Mouse (Mus musculus): ENCODE data around the gene Srp72. TPM values are rescaled to one million over a fixed set of nuclear protein-coding genes. Genes with fewer than 3 reads are reported as not detected.

Srp72 gene
- polyA plus RNA-seq (2015; fragmentation: Nextera tagmentation; extraction: Ambion mirVana), result 70.0 and 79.5 TPM in 2 replicates

DNA sequence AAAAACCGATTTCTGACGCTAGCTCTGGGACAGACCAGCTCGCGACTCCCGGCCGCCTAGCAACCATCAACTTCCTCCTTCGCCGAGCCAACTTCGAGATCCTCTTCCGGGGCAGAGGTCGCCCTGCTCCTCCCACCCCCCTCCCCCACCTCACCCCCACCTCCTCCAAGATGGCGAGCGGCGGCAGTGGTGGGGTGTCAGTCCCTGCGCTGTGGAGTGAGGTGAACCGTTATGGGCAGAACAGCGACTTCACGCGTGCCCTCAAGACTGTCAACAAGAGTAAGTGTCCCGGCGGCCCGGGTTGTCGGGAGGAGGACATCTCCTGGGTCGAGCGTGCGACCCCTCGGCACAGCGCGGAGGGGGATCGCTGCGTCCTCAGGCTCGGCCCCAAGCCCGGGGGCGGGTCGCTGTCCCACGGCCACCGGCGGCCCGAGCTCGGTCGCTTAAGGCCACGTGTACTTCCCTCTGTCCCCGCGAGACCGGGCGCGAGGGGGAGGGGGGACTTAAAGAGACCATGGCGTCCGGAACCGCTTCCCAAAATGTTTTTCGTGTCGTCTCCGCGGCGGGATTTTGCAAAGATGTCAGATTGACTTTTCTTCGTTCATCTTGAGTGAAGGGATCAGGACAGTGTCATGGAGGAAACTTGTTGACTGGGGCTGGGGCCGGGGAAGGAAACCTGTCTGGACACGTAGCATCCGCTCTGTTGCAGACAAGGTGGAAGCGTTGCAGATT is at the start of gene Srp72:
Srp72 (plus strand) TSS at position 130 of the 732 bp plus-strand sequence.
- H3K27me3 ChIP-seq (ENCODE audit: insufficient read depth, low read length), result no peaks in the 10 kb centered on the region
- peak within 1 kb of the TSS; percentile 94 for H3K27ac ChIP-seq
- under 1% methylated on average over 58 of the region's 60 CpGs for WGBS
- H3K9me3 ChIP-seq (replicated peaks; ENCODE audit: low read length), result no peaks in the 10 kb centered on the region
- no peak for TF ChIP-seq CTCF (IDR thresholded peaks at IDR 0.05; ENCODE audit: low read depth)
- peak; percentile 94 for ATAC-seq (replicated peaks; ENCODE audit: low FRiP score, low read depth)
- peak; percentile 95 for DNase-seq (ENCODE audit: low spot score)
- peaks cover 13% of the 10 kb centered on the region; the same call in 1 of the 2 replicates for H3K4me1 ChIP-seq (replicated peaks; ENCODE audit: insufficient read depth, low read length)
- H3K36me3 ChIP-seq (ENCODE audit: insufficient read depth, low read length), result peaks cover 11% of the 10 kb centered on the region; the same call in 1 of the 2 replicates
- peak within 1 kb of the TSS; percentile 86 for H3K9ac ChIP-seq (ENCODE audit: low read depth, low read length)
- H3K4me3 ChIP-seq (replicated peaks; ENCODE audit: low read depth, low read length), result peak within 1 kb of the TSS; percentile 87
- H3K4me2 ChIP-seq (ENCODE audit: low read length), result peak within 1 kb of the TSS; percentile 88

DNA sequence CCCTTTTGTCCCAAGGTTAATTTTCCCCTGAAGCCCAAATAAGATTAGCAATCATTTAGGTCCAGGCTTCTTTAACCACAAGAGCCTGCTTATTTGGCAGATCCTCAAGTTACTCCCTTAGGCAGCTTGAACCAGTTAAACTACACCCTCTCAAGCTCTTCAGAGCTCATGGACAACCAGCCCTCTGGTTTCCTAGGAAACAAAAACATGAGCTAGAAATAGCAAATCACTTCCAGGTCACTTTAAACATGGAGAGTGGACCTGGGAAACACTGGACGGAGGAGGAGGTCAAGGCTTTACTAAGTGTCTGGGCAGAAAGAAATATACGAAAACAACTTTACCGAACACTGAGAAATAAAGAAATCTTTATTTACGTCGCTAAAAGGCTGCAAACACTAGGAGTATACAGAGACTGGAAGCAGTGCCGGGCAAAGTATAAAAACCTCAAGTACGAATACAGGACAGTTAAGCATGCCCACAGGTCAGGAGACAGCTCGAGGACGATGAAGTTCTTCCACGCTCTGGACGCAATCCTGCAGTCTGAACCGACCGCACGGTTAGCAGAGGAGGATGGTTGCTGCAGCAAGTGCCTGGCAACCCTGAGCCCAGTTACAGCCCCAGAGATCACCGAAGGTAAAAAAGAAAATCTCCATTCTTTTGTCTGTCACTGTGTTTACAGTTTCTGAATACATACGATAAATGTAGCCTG is 46.2 kb upstream of the Srp72 start:
- Histone ChIP-seq H3K9ac (ENCODE audit: low read depth, low read length) (no peak overlapping the region), H3K27me3 (ENCODE audit: insufficient read depth, low read length) (no peaks in the 10 kb centered on the region), H3K36me3 (ENCODE audit: insufficient read depth, low read length) (peaks cover 16% of the 10 kb centered on the region), H3K4me3 (replicated peaks; ENCODE audit: low read depth, low read length) (peak overlapping the region; percentile 10; the same call in 1 of the 2 replicates), H3K9me3 (replicated peaks; ENCODE audit: low read length) (0 out of 2 replicates have a peak, but pooled peaks cover 4% of the 10 kb centered on the region), H3K4me2 (ENCODE audit: low read length) (peak overlapping the region; percentile 36), H3K27ac (peak overlapping the region; percentile 80), H3K4me1 (replicated peaks; ENCODE audit: insufficient read depth, low read length) (0 out of 2 replicates have a peak, but pooled peaks cover 3% of the 10 kb centered on the region)
- TF ChIP-seq CTCF (IDR thresholded peaks at IDR 0.05; ENCODE audit: low read depth), result no peak
- WGBS, result 57% methylated on average over 16 of the region's 16 CpGs
- ATAC-seq (replicated peaks; ENCODE audit: low FRiP score, low read depth) (peak; percentile 53), DNase-seq (ENCODE audit: low spot score) (peak; percentile 94)

DNA sequence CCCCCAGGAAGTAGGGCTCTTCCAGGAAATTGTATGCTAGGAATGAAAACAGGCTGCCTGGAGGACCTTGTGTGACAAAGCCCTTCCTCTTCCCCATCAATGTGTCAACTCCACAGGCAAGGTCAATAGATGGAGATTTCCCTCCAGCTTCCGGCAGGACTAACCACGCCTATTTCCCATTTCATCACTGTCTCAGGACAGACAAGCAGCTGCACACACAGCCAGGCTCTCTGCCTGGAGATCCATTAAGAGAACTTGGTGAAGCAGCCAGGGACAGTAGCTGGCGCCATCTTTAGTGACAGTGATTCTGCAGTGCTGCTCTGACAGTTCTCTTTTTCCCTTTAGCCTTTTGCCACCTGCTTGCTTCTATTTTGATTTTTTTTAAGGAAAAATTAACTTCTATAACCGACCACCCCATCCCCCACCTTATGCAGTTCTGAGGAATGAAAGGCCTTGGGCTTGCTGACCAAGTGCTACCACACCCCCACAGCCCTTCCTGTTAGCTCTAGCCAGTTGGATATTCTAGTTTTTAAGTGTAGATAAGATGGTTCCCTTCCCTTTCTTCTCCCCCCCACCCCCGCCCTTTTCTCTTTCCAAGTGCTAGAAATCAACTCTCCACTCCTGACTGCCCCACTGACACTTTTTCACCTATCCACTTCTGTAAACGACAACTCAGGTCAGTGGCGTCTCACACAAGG is 45.2 kb upstream of the Srp72 start:
- H3K36me3 ChIP-seq (ENCODE audit: insufficient read depth, low read length), result peaks cover 16% of the 10 kb centered on the region
- H3K4me3 ChIP-seq (replicated peaks; ENCODE audit: low read depth, low read length), result no peak overlapping the region
- DNase-seq (ENCODE audit: low spot score) (peak; percentile 83), ATAC-seq (replicated peaks; ENCODE audit: low FRiP score, low read depth) (peak; percentile 68; the same call in 1 of the 2 replicates)
- 0 out of 2 replicates have a peak, but pooled peaks cover 4% of the 10 kb centered on the region for H3K9me3 ChIP-seq (replicated peaks; ENCODE audit: low read length)
- no peaks in the 10 kb centered on the region for H3K27me3 ChIP-seq (ENCODE audit: insufficient read depth, low read length)
- H3K4me2 ChIP-seq (ENCODE audit: low read length), result peak overlapping the region; percentile 36
- no peak overlapping the region for H3K9ac ChIP-seq (ENCODE audit: low read depth, low read length)
- no peak for TF ChIP-seq CTCF (IDR thresholded peaks at IDR 0.05; ENCODE audit: low read depth)
- peak overlapping the region; percentile 80 for H3K27ac ChIP-seq
- 0 out of 2 replicates have a peak, but pooled peaks cover 3% of the 10 kb centered on the region for H3K4me1 ChIP-seq (replicated peaks; ENCODE audit: insufficient read depth, low read length)
- 52% methylated on average over 7 of the region's 7 CpGs for WGBS

DNA sequence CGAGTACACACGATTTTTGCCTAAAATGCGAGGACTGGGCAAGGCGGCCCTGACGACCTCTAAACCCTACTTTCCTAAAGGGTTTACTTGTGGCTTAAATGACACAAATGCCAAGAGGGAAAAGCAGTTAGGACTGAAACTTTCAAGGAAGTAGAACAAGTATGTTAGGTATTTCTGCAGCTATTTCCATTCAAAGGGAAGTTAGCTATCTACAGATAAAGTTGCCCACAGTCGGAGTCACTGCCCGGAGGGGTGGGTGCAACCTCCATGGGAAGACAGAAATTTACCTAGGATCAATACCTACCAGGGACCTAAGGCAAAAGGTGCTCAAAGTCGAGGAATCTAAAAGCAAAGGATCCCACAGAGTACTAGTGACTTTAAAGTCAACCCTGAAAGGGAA is 34.8 kb upstream of the Srp72 start:
- Histone ChIP-seq H3K4me3 (replicated peaks; ENCODE audit: low read depth, low read length) (no peak overlapping the region), H3K9me3 (replicated peaks; ENCODE audit: low read length) (no peaks in the 10 kb centered on the region), H3K27ac (no peak overlapping the region), H3K4me2 (ENCODE audit: low read length) (no peak overlapping the region), H3K36me3 (ENCODE audit: insufficient read depth, low read length) (no peaks in the 10 kb centered on the region), H3K4me1 (replicated peaks; ENCODE audit: insufficient read depth, low read length) (no peaks in the 10 kb centered on the region), H3K27me3 (ENCODE audit: insufficient read depth, low read length) (no peaks in the 10 kb centered on the region), H3K9ac (ENCODE audit: low read depth, low read length) (no peak overlapping the region)
- ATAC-seq (replicated peaks; ENCODE audit: low FRiP score, low read depth) (no peak), DNase-seq (ENCODE audit: low spot score) (no peak)
- 95% methylated on average over 8 of the region's 8 CpGs for WGBS
- TF ChIP-seq CTCF (IDR thresholded peaks at IDR 0.05; ENCODE audit: low read depth), result no peak

DNA sequence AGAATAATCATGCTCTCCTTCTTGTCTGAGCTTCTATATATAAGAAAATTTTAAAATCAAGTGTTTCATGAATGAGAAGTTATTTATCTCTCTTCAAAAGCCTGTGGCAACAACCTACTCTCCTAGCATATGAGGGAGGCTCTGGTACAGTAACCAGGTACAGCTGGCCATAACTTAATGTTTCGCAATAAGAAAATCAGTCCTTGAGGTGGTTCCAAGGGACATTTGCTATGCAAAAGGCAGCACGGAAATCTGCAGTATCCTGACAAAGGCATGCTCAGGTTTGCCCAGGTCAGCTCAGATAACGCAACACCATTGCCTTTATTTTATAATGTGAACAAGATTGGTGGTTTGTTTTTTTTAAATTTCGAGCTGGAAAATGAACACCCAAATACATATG is 32.5 kb upstream of the Srp72 start:
- Histone ChIP-seq H3K9ac (ENCODE audit: low read depth, low read length) (no peak overlapping the region), H3K4me3 (replicated peaks; ENCODE audit: low read depth, low read length) (no peak overlapping the region), H3K4me1 (replicated peaks; ENCODE audit: insufficient read depth, low read length) (peaks cover 5% of the 10 kb centered on the region; the same call in 1 of the 2 replicates), H3K27me3 (ENCODE audit: insufficient read depth, low read length) (no peaks in the 10 kb centered on the region), H3K9me3 (replicated peaks; ENCODE audit: low read length) (no peaks in the 10 kb centered on the region), H3K36me3 (ENCODE audit: insufficient read depth, low read length) (no peaks in the 10 kb centered on the region), H3K27ac (peak overlapping the region; percentile 37; the same call in 1 of the 2 replicates), H3K4me2 (ENCODE audit: low read length) (no peak overlapping the region)
- no peak for TF ChIP-seq CTCF (IDR thresholded peaks at IDR 0.05; ENCODE audit: low read depth)
- 74% methylated on average over 4 of the region's 4 CpGs for WGBS
- DNase-seq (ENCODE audit: low spot score), result no peak
- ATAC-seq (replicated peaks; ENCODE audit: low FRiP score, low read depth), result no peak

DNA sequence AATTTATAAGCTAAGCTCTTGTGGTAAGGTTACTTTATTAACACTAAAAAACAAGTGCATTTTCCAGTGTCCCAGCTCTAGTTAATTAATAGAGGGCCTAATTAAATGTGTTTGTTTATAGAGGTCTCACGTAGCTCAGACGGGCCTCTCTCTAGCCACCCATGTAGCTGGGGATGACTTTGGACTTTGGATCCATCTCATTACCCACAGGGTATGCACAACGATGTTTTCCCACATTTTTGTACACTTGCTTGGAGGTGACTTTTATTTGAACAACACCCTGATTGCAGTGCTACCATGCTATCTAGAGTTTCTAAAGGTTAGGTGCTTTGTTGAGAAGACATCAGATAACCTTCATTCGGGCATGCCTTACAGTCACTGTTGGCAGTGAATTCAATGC is 32.0 kb upstream of the Srp72 start:
- H3K27ac ChIP-seq, result peak overlapping the region; percentile 64
- H3K36me3 ChIP-seq (ENCODE audit: insufficient read depth, low read length), result no peaks in the 10 kb centered on the region
- H3K4me1 ChIP-seq (replicated peaks; ENCODE audit: insufficient read depth, low read length), result peaks cover 10% of the 10 kb centered on the region; the same call in 1 of the 2 replicates
- no peaks in the 10 kb centered on the region for H3K27me3 ChIP-seq (ENCODE audit: insufficient read depth, low read length)
- TF ChIP-seq CTCF (IDR thresholded peaks at IDR 0.05; ENCODE audit: low read depth), result no peak
- ATAC-seq (replicated peaks; ENCODE audit: low FRiP score, low read depth), result peak; percentile 89
- 53% methylated on average over 4 of the region's 4 CpGs for WGBS
- no peak overlapping the region for H3K4me3 ChIP-seq (replicated peaks; ENCODE audit: low read depth, low read length)
- no peak overlapping the region for H3K9ac ChIP-seq (ENCODE audit: low read depth, low read length)
- H3K4me2 ChIP-seq (ENCODE audit: low read length), result no peak overlapping the region
- H3K9me3 ChIP-seq (replicated peaks; ENCODE audit: low read length), result no peaks in the 10 kb centered on the region
- DNase-seq (ENCODE audit: low spot score), result no peak

Data from kidney, postnatal 0 days (tissue).